Mouse (Mus musculus) bone marrow macrophage, adult 2 months (primary cell): ENCODE data around the gene Neurl1a.

ENCODE experiments used
- CTCF ChIP-seq: IDR thresholded peaks from 2 replicates; pipeline ENCODE4 v1.5.1; 2012; ENCODE audit warnings: low read depth, mild to moderate bottlenecking, low read length, moderate library complexity
- POLR2A ChIP-seq: IDR thresholded peaks from 2 replicates; pipeline ENCODE4 v1.6.1; 2012; ENCODE audit warnings: mild to moderate bottlenecking, low read depth, low read length, borderline replicate concordance

DNA sequence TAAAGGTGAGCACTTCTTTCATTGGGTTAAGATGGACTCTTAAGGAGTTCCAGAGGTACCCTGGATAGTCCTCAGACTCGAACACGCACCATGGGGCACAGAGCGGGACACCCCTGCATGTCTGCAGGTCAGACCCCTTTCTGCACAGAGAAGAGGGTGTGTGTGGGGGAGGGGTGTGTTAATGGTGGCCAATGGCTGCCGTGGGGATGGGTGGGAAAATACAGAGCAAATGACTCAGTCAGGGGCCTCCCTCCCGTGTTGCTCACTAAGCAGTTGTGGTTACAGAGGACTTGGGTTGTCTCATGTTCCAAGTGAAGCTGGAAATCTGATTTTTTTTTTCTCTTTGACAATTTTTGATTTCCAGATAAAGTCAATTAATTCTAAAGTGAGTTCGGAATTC is 36.2 kb upstream of the Neurl1a start:
- TF ChIP-seq CTCF: no peak
- no peak for TF ChIP-seq POLR2A
